Mouse (Mus musculus) intestine, postnatal 0 days (tissue): Measurements from ENCODE around the gene 2010111I01Rik. TPM values are rescaled to one million over a fixed set of nuclear protein-coding genes. Genes with fewer than 3 reads are reported as not detected.

ENCODE experiments used
- ATAC-seq: fragments of 200-750 bp; cut with Nextera tagmentation; 2 replicates; pipeline ENCODE4 v1.8.0; 2017; ENCODE audit warnings: mild to moderate bottlenecking, moderate TSS enrichment, moderate library complexity
- H3K27ac ChIP-seq: fragments of 300-500 bp; sonication (generic); 2 replicates; pipeline ENCODE4 v1.5.1; 2014; ENCODE audit warnings: mild to moderate bottlenecking, low read depth, low read length, moderate library complexity
- H3K27me3 ChIP-seq: fragments of 300-500 bp; sonication (generic); replicated peaks from 2 replicates; pipeline ENCODE4 v1.6.1; 2014; ENCODE audit warnings: low read length, mixed read lengths; ENCODE audit not compliant: control insufficient read depth, insufficient read depth
- H3K36me3 ChIP-seq: fragments of 300-500 bp; sonication (generic); 2 replicates; pipeline ENCODE4 v1.6.1; 2014; ENCODE audit warnings: mild to moderate bottlenecking, moderate library complexity; ENCODE audit not compliant: control insufficient read depth, insufficient read depth
- H3K4me1 ChIP-seq: fragments of 300-500 bp; sonication (generic); replicated peaks from 2 replicates; pipeline ENCODE4 v1.6.1; 2014; ENCODE audit warnings: antibody characterized with exemption, low read length, mixed read lengths; ENCODE audit not compliant: control insufficient read depth, insufficient read depth
- H3K4me2 ChIP-seq: fragments of 300-500 bp; sonication (generic); replicated peaks from 2 replicates; pipeline ENCODE4 v1.6.1; 2014; ENCODE audit warnings: low read depth, mild to moderate bottlenecking, moderate library complexity
- H3K4me3 ChIP-seq: fragments of 300-500 bp; sonication (generic); 2 replicates; pipeline ENCODE4 v1.5.1; 2014; ENCODE audit warnings: low read depth, low read length
- H3K9ac ChIP-seq: fragments of 300-500 bp; sonication (generic); 2 replicates; pipeline ENCODE4 v1.6.1; 2014; ENCODE audit warnings: mild to moderate bottlenecking, low read depth, low read length
- H3K9me3 ChIP-seq: fragments of 300-500 bp; sonication (generic); 2 replicates; pipeline ENCODE4 v1.6.1; 2016; ENCODE audit warnings: mixed run types; ENCODE audit not compliant: control insufficient read depth
- CTCF ChIP-seq: sonication (generic); IDR thresholded peaks from 2 replicates; pipeline ENCODE4 v1.5.1; 2016; ENCODE audit warnings: low read depth, mild to moderate bottlenecking, control low read depth, antibody characterized with exemption, moderate library complexity
- WGBS: fragments of 180-500 bp; shearing (Covaris S2); extraction: QIAGEN DNeasy Blood & Tissue Kit; methylation state at CpG from one replicate; pipeline ENCODE4 v1.1.7; 2014; 5-methylcytosine and 5-hydroxymethylcytosine counted together
- polyA plus RNA-seq: library from polyadenylated mRNA; unstranded; fragments of >200 nt; fragmentation: Nextera tagmentation; extraction: Ambion mirVana; gene quantifications from 2 replicates; pipeline ENCODE4 v1.2.1, GENCODE M21; 2015

The 2010111I01Rik gene
- polyA plus RNA-seq, 1 experiment from 2014 or later = 72.7 TPM

- no peak overlapping the region for H3K4me3 ChIP-seq
- TF ChIP-seq CTCF = no peak
- peak; percentile 39; the same call in 1 of the 2 replicates for ATAC-seq
- peak overlapping the region; percentile 54 for H3K4me2 ChIP-seq
- H3K9ac ChIP-seq = no peak overlapping the region
- H3K4me1 ChIP-seq = 0 out of 2 replicates have a peak, but pooled peaks cover 2% of the 10 kb centered on the region
- peak overlapping the region; percentile 88 for H3K27ac ChIP-seq
- no peaks in the 10 kb centered on the region for H3K36me3 ChIP-seq
- no peaks in the 10 kb centered on the region for H3K9me3 ChIP-seq
- 42% methylated on average over 4 of the region's 4 CpGs for WGBS
- no peaks in the 10 kb centered on the region for H3K27me3 ChIP-seq
Measured at GRCm38 (mm10) chr13:63268371-63268770, 303.7 kb downstream of the 2010111I01Rik start.

GRCm38 (mm10) chr13:63268776-63269175 lies 304.1 kb downstream of the 2010111I01Rik start:
- Histone ChIP-seq H3K27ac (peak overlapping the region; percentile 88), H3K4me3 (no peak overlapping the region), H3K27me3 (no peaks in the 10 kb centered on the region), H3K9ac (0 out of 2 replicates have a peak overlapping the region, but pooled peaks have one; percentile 22), H3K9me3 (no peaks in the 10 kb centered on the region), H3K4me1 (0 out of 2 replicates have a peak, but pooled peaks cover 2% of the 10 kb centered on the region), H3K4me2 (peak overlapping the region; percentile 54), H3K36me3 (no peaks in the 10 kb centered on the region)
- ATAC-seq = peak; percentile 41
- 39% methylated on average over 1 of the region's 1 CpGs for WGBS
- TF ChIP-seq CTCF = peak; percentile 12; the same call in 1 of the 2 replicates

- no peak for ATAC-seq
- 43% methylated on average over 5 of the region's 5 CpGs for WGBS
- no peak for TF ChIP-seq CTCF
- Histone ChIP-seq H3K27me3 (no peaks in the 10 kb centered on the region), H3K4me2 (peak overlapping the region; percentile 54), H3K9ac (peak overlapping the region; percentile 31; the same call in 1 of the 2 replicates), H3K36me3 (no peaks in the 10 kb centered on the region), H3K27ac (peak overlapping the region; percentile 35; the same call in 1 of the 2 replicates), H3K4me1 (0 out of 2 replicates have a peak, but pooled peaks cover 2% of the 10 kb centered on the region), H3K4me3 (no peak overlapping the region), H3K9me3 (no peaks in the 10 kb centered on the region)
Measured at GRCm38 (mm10) chr13:63270191-63270590, 305.5 kb downstream of the 2010111I01Rik start.

GRCm38 (mm10) chr13:63272017-63272601 lies 307.4 kb downstream of the 2010111I01Rik start:
- no peaks in the 10 kb centered on the region for H3K36me3 ChIP-seq
- no peaks in the 10 kb centered on the region for H3K9me3 ChIP-seq
- no peak for TF ChIP-seq CTCF
- 22% methylated on average over 16 of the region's 16 CpGs for WGBS
- H3K27me3 ChIP-seq = no peaks in the 10 kb centered on the region
- H3K4me1 ChIP-seq = 0 out of 2 replicates have a peak, but pooled peaks cover 5% of the 10 kb centered on the region
- H3K4me2 ChIP-seq = peak overlapping the region; percentile 70
- peak overlapping the region; percentile 54 for H3K9ac ChIP-seq
- H3K4me3 ChIP-seq = peak overlapping the region; percentile 44
- peak overlapping the region; percentile 81 for H3K27ac ChIP-seq
- ATAC-seq = no peak

GRCm38 (mm10) chr13:63272602-63273229 lies 308.0 kb downstream of the 2010111I01Rik start:
- ATAC-seq = peak; percentile 96
- Histone ChIP-seq H3K4me2 (peak overlapping the region; percentile 70), H3K4me3 (peak overlapping the region; percentile 44), H3K9me3 (no peaks in the 10 kb centered on the region), H3K36me3 (no peaks in the 10 kb centered on the region), H3K9ac (peak overlapping the region; percentile 54), H3K4me1 (peaks cover 10% of the 10 kb centered on the region), H3K27ac (peak overlapping the region; percentile 81), H3K27me3 (no peaks in the 10 kb centered on the region)
- 4% methylated on average over 27 of the region's 27 CpGs for WGBS
- 0 out of 2 replicates have a peak, but pooled peaks have one; percentile 2 for TF ChIP-seq CTCF

GRCm38 (mm10) chr13:63273859-63274258 lies 309.2 kb downstream of the 2010111I01Rik start:
- Histone ChIP-seq H3K9ac (peak overlapping the region; percentile 41), H3K4me2 (peak overlapping the region; percentile 70), H3K4me1 (peaks cover 17% of the 10 kb centered on the region), H3K4me3 (peak overlapping the region; percentile 44), H3K36me3 (no peaks in the 10 kb centered on the region), H3K27ac (peak overlapping the region; percentile 50), H3K9me3 (no peaks in the 10 kb centered on the region), H3K27me3 (no peaks in the 10 kb centered on the region)
- 25% methylated on average over 2 of the region's 2 CpGs for WGBS
- no peak for ATAC-seq
- no peak for TF ChIP-seq CTCF
